Mouse (Mus musculus) bone marrow, adult 2 months (tissue): ENCODE results near the gene Dnajc5.

Source experiments
- CTCF ChIP-seq: fragments of 200-500 bp; IDR thresholded peaks from 2 replicates; pipeline ENCODE4 v1.5.1; 2011; ENCODE audit warnings: low read length, control low read depth; ENCODE audit not compliant: control insufficient read depth, insufficient read depth
- POLR2A ChIP-seq: fragments of 200-500 bp; IDR thresholded peaks from 2 replicates; pipeline ENCODE4 v1.6.1; 2011; ENCODE audit warnings: low read depth, mild to moderate bottlenecking, control low read depth, low read length, borderline replicate concordance; ENCODE audit not compliant: control insufficient read depth

GRCm38 (mm10) chr2:181570375-181570774 is 50.1 kb downstream of the Dnajc5 start:
- TF ChIP-seq CTCF (no peak), POLR2A (no peak)
